Mouse (Mus musculus) stomach, embryonic 15.5 days (tissue): ENCODE data around the gene Cys1. TPM values are rescaled to one million over a fixed set of nuclear protein-coding genes. Genes with fewer than 3 reads are reported as not detected.
"Not testable (repeated sequence)": the region's sequence is repeated elsewhere in the genome, so short reads cannot be mapped to it uniquely, and the experiment has no call there.

Source experiments
- ATAC-seq: fragments of 200-750 bp; cut with Nextera tagmentation; 2 replicates; pipeline ENCODE4 v1.8.0; 2017; ENCODE audit warnings: low read depth, moderate number of reproducible peaks, moderate TSS enrichment; ENCODE audit not compliant: insufficient read depth, low FRiP score
- H3K27ac ChIP-seq: fragments of 300-500 bp; sonication (generic); 2 replicates; pipeline ENCODE4 v1.5.1; 2015; ENCODE audit warnings: mild to moderate bottlenecking, inconsistent platforms
- H3K27me3 ChIP-seq: fragments of 300-500 bp; sonication (generic); replicated peaks from 2 replicates; pipeline ENCODE4 v1.6.1; 2015; ENCODE audit warnings: inconsistent platforms
- H3K36me3 ChIP-seq: fragments of 300-500 bp; sonication (generic); 2 replicates; pipeline ENCODE4 v1.6.1; 2015; ENCODE audit warnings: inconsistent platforms
- H3K4me1 ChIP-seq: fragments of 300-500 bp; sonication (generic); 2 replicates; pipeline ENCODE4 v1.6.1; 2015; ENCODE audit warnings: inconsistent platforms
- H3K4me2 ChIP-seq: fragments of 300-500 bp; sonication (generic); 2 replicates; pipeline ENCODE4 v1.6.1; 2015; ENCODE audit warnings: mild to moderate bottlenecking, inconsistent platforms
- H3K4me3 ChIP-seq: fragments of 300-500 bp; sonication (generic); replicated peaks from 2 replicates; pipeline ENCODE4 v1.5.1; 2015; ENCODE audit warnings: inconsistent platforms
- H3K9ac ChIP-seq: fragments of 300-500 bp; sonication (generic); 2 replicates; pipeline ENCODE4 v1.6.1; 2015; ENCODE audit warnings: inconsistent platforms
- H3K9me3 ChIP-seq: fragments of 300-500 bp; sonication (generic); 2 replicates; pipeline ENCODE4 v1.6.1; 2016; ENCODE audit warnings: inconsistent platforms
- WGBS: fragments of 180-500 bp; shearing (Covaris S2); methylation state at CpG from one replicate; pipeline ENCODE4 v1.1.7; 2015; 5-methylcytosine and 5-hydroxymethylcytosine counted together
- polyA plus RNA-seq: library from polyadenylated mRNA; unstranded; fragments of >200 nt; fragmentation: Nextera tagmentation; extraction: Ambion mirVana; gene quantifications from 2 replicates; pipeline ENCODE4 v1.2.1, GENCODE M21; 2015

Gene Cys1
- polyA plus RNA-seq, 1 experiment from 2014 or later, result 3.0 TPM

GRCm38 (mm10) chr12:24708824-24709218, 27.2 kb upstream of the Cys1 start:
- H3K9me3 ChIP-seq, result no peaks in the 10 kb centered on the region
- no peaks in the 10 kb centered on the region for H3K27me3 ChIP-seq
- H3K4me2 ChIP-seq, result peak overlapping the region; percentile 86
- ATAC-seq, result no peak
- peaks cover 26% of the 10 kb centered on the region for H3K4me1 ChIP-seq
- peaks cover 5% of the 10 kb centered on the region; the same call in 1 of the 2 replicates for H3K36me3 ChIP-seq
- peak overlapping the region; percentile 79 for H3K27ac ChIP-seq
- WGBS, result under 1% methylated on average over 17 of the region's 17 CpGs
- peak overlapping the region; percentile 75; the same call in 1 of the 2 replicates for H3K9ac ChIP-seq
- peak overlapping the region; percentile 86 for H3K4me3 ChIP-seq

- ATAC-seq, result peak; percentile 88
- Histone ChIP-seq H3K4me3 (peak within 1 kb of the TSS; percentile 86), H3K36me3 (peaks cover 5% of the 10 kb centered on the region; the same call in 1 of the 2 replicates), H3K27ac (peak within 1 kb of the TSS; percentile 79), H3K9me3 (no peaks in the 10 kb centered on the region), H3K4me2 (peak within 1 kb of the TSS; percentile 86), H3K27me3 (no peaks in the 10 kb centered on the region), H3K9ac (peak within 1 kb of the TSS; percentile 75), H3K4me1 (peaks cover 26% of the 10 kb centered on the region)
- under 1% methylated on average over 83 of the region's 83 CpGs for WGBS
Observed at GRCm38 (mm10) chr12:24707954-24708823, 26.6 kb upstream of the Cys1 start, which contains the start of gene Rrm2. Gene Rrm2, plus strand, starts transcription at chr12:24708241.

- Histone ChIP-seq H3K27me3 (no peaks in the 10 kb centered on the region), H3K9me3 (no peaks in the 10 kb centered on the region), H3K4me2 (peak overlapping the region; percentile 86), H3K4me1 (peaks cover 23% of the 10 kb centered on the region), H3K36me3 (peaks cover 2% of the 10 kb centered on the region; the same call in 1 of the 2 replicates), H3K4me3 (peak overlapping the region; percentile 86), H3K27ac (peak overlapping the region; percentile 41; the same call in 1 of the 2 replicates), H3K9ac (peak overlapping the region; percentile 43)
- ATAC-seq, result no peak
- WGBS, result 0% methylated on average over 9 of the region's 9 CpGs
Observed at GRCm38 (mm10) chr12:24707480-24707802, 25.8 kb upstream of the Cys1 start.

- Histone ChIP-seq H3K36me3 (no peaks in the 10 kb centered on the region), H3K4me2 (peak overlapping the region; percentile 86), H3K4me1 (peaks cover 23% of the 10 kb centered on the region), H3K9me3 (no peaks in the 10 kb centered on the region), H3K4me3 (peak overlapping the region; percentile 86), H3K27me3 (no peaks in the 10 kb centered on the region), H3K9ac (peak overlapping the region; percentile 43; the same call in 1 of the 2 replicates), H3K27ac (peak overlapping the region; percentile 41; the same call in 1 of the 2 replicates)
- 1% methylated on average over 27 of the region's 27 CpGs for WGBS
- ATAC-seq, result peak; percentile 61; the same call in 1 of the 2 replicates
Observed at GRCm38 (mm10) chr12:24706764-24707479, 25.3 kb upstream of the Cys1 start.

GRCm38 (mm10) chr12:24705502-24706263, 24.1 kb upstream of the Cys1 start:
- ATAC-seq, result no peak
- Histone ChIP-seq H3K36me3 (no peaks in the 10 kb centered on the region), H3K4me1 (peaks cover 23% of the 10 kb centered on the region), H3K4me2 (no peak overlapping the region), H3K9me3 (no peaks in the 10 kb centered on the region), H3K27ac (peak overlapping the region; percentile 21; the same call in 1 of the 2 replicates), H3K27me3 (no peaks in the 10 kb centered on the region), H3K9ac (no peak overlapping the region), H3K4me3 (no peak overlapping the region)
- 74% methylated on average over 15 of the region's 15 CpGs for WGBS

GRCm38 (mm10) chr12:24703013-24703412, 21.4 kb upstream of the Cys1 start:
- no peak overlapping the region for H3K27ac ChIP-seq
- 75% methylated on average over 3 of the region's 3 CpGs for WGBS
- H3K9ac ChIP-seq, result no peak overlapping the region
- no peaks in the 10 kb centered on the region for H3K9me3 ChIP-seq
- H3K4me2 ChIP-seq, result no peak overlapping the region
- H3K27me3 ChIP-seq, result no peaks in the 10 kb centered on the region
- H3K36me3 ChIP-seq, result no peaks in the 10 kb centered on the region
- ATAC-seq, result no peak
- peaks cover 14% of the 10 kb centered on the region; the same call in 1 of the 2 replicates for H3K4me1 ChIP-seq
- H3K4me3 ChIP-seq, result no peak overlapping the region

GRCm38 (mm10) chr12:24701621-24702020, 20.0 kb upstream of the Cys1 start:
- H3K4me3 ChIP-seq, H3K4me2 ChIP-seq: not testable (repeated sequence)
- 84% methylated on average over 9 of the region's 9 CpGs for WGBS

GRCm38 (mm10) chr12:24699578-24699977, 18.0 kb upstream of the Cys1 start:
- no peaks in the 10 kb centered on the region for H3K4me1 ChIP-seq
- H3K9ac ChIP-seq, result no peak overlapping the region
- H3K27me3 ChIP-seq, result 0 out of 2 replicates have a peak, but pooled peaks cover 4% of the 10 kb centered on the region
- ATAC-seq, result no peak
- no peaks in the 10 kb centered on the region for H3K36me3 ChIP-seq
- no peak overlapping the region for H3K4me2 ChIP-seq
- no peak overlapping the region for H3K27ac ChIP-seq
- no peak overlapping the region for H3K4me3 ChIP-seq
- WGBS, result 41% methylated on average over 10 of the region's 10 CpGs
- no peaks in the 10 kb centered on the region for H3K9me3 ChIP-seq

More at GRCm38 (mm10) chr12:24701621-24702020, 20.0 kb upstream of the Cys1 start:
- not testable (repeated sequence) for H3K4me1 ChIP-seq, H3K36me3 ChIP-seq, H3K27ac ChIP-seq, H3K27me3 ChIP-seq, H3K9me3 ChIP-seq, H3K9ac ChIP-seq, ATAC-seq

- Histone ChIP-seq H3K4me2 (no peak overlapping the region), H3K27me3 (0 out of 2 replicates have a peak, but pooled peaks cover 4% of the 10 kb centered on the region), H3K9ac (no peak overlapping the region), H3K27ac (no peak overlapping the region), H3K36me3 (no peaks in the 10 kb centered on the region), H3K4me1 (no peaks in the 10 kb centered on the region), H3K4me3 (no peak overlapping the region), H3K9me3 (no peaks in the 10 kb centered on the region)
- WGBS, result 78% methylated on average over 3 of the region's 3 CpGs
- ATAC-seq, result no peak
Observed at GRCm38 (mm10) chr12:24698514-24698913, 16.9 kb upstream of the Cys1 start.

- no peak for ATAC-seq
Observed at GRCm38 (mm10) chr12:24697484-24698204, 16.0 kb upstream of the Cys1 start.

More at GRCm38 (mm10) chr12:24697484-24698204, 16.0 kb upstream of the Cys1 start:
- H3K27ac ChIP-seq, result no peak overlapping the region
- H3K4me3 ChIP-seq, result no peak overlapping the region
- H3K27me3 ChIP-seq, result 0 out of 2 replicates have a peak, but pooled peaks cover 4% of the 10 kb centered on the region
- 62% methylated on average over 8 of the region's 8 CpGs for WGBS
- no peaks in the 10 kb centered on the region for H3K9me3 ChIP-seq
- no peak overlapping the region for H3K4me2 ChIP-seq
- no peak overlapping the region for H3K9ac ChIP-seq
- no peaks in the 10 kb centered on the region for H3K4me1 ChIP-seq
- no peaks in the 10 kb centered on the region for H3K36me3 ChIP-seq
